Mouse (Mus musculus): ENCODE measurements around the gene Olfr12. TPM values are rescaled to one million over a fixed set of nuclear protein-coding genes. Genes with fewer than 3 reads are reported as not detected.
A peak's percentile ranks its signal among the peaks of the same experiment; 100 is the strongest.

Olfr12 gene
- polyA plus RNA-seq, 1 experiment from 2014 or later = not detected

- ATAC-seq (ENCODE audit: low read depth) (no peak), DNase-seq (no peak)
- Histone ChIP-seq H3K27ac (no peak overlapping the region), H3K36me3 (no peaks in the 10 kb centered on the region), H3K4me1 (replicated peaks) (no peaks in the 10 kb centered on the region), H3K27me3 (no peaks in the 10 kb centered on the region), H3K9ac (no peak overlapping the region), H3K4me3 (replicated peaks) (no peak overlapping the region), H3K9me3 (replicated peaks) (no peaks in the 10 kb centered on the region), H3K4me2 (no peak overlapping the region)
- 47% methylated on average over 4 of the region's 4 CpGs for WGBS (ENCODE audit: insufficient replicate concordance)
Observed at GRCm38 (mm10) chr1:92628227-92628626, 10.6 kb downstream of the Olfr12 start.

GRCm38 (mm10) chr1:92632196-92632595, 14.6 kb downstream of the Olfr12 start:
- Histone ChIP-seq H3K9ac (no peak overlapping the region), H3K9me3 (replicated peaks) (no peaks in the 10 kb centered on the region), H3K4me3 (replicated peaks) (no peak overlapping the region), H3K27me3 (no peaks in the 10 kb centered on the region), H3K27ac (no peak overlapping the region), H3K4me2 (no peak overlapping the region), H3K4me1 (replicated peaks) (no peaks in the 10 kb centered on the region), H3K36me3 (peaks cover 16% of the 10 kb centered on the region)
- WGBS (ENCODE audit: insufficient replicate concordance) = 64% methylated on average over 5 of the region's 5 CpGs
- ATAC-seq (ENCODE audit: low read depth) = no peak
- no peak for DNase-seq

- no peak overlapping the region for H3K9ac ChIP-seq
- no peaks in the 10 kb centered on the region for H3K27me3 ChIP-seq
- H3K9me3 ChIP-seq (replicated peaks) = no peaks in the 10 kb centered on the region
- no peak for DNase-seq
- no peaks in the 10 kb centered on the region for H3K4me1 ChIP-seq (replicated peaks)
- 54% methylated on average over 6 of the region's 6 CpGs for WGBS (ENCODE audit: insufficient replicate concordance)
- no peak for ATAC-seq (ENCODE audit: low read depth)
- no peak overlapping the region for H3K4me3 ChIP-seq (replicated peaks)
- H3K36me3 ChIP-seq = peaks cover 23% of the 10 kb centered on the region
- no peak overlapping the region for H3K27ac ChIP-seq
- H3K4me2 ChIP-seq = no peak overlapping the region
Observed at GRCm38 (mm10) chr1:92632948-92633347, 15.4 kb downstream of the Olfr12 start.

- Histone ChIP-seq H3K27ac (no peak overlapping the region), H3K9ac (no peak overlapping the region), H3K27me3 (no peaks in the 10 kb centered on the region), H3K4me2 (no peak overlapping the region), H3K36me3 (peaks cover 31% of the 10 kb centered on the region), H3K4me1 (replicated peaks) (no peaks in the 10 kb centered on the region), H3K9me3 (replicated peaks) (no peaks in the 10 kb centered on the region), H3K4me3 (replicated peaks) (no peak overlapping the region)
- ATAC-seq (ENCODE audit: low read depth) = no peak
- DNase-seq = no peak
- 66% methylated on average over 8 of the region's 8 CpGs for WGBS (ENCODE audit: insufficient replicate concordance)
Observed at GRCm38 (mm10) chr1:92633726-92634125, 16.1 kb downstream of the Olfr12 start.

- ATAC-seq (ENCODE audit: low read depth) (no peak), DNase-seq (no peak)
- Histone ChIP-seq H3K27me3 (no peaks in the 10 kb centered on the region), H3K36me3 (peaks cover 40% of the 10 kb centered on the region), H3K4me1 (replicated peaks) (no peaks in the 10 kb centered on the region; the same call in 1 of the 2 replicates), H3K4me2 (no peak overlapping the region), H3K9ac (no peak overlapping the region), H3K9me3 (replicated peaks) (no peaks in the 10 kb centered on the region), H3K4me3 (replicated peaks) (no peak overlapping the region), H3K27ac (no peak overlapping the region)
- 50% methylated on average over 1 of the region's 1 CpGs for WGBS (ENCODE audit: insufficient replicate concordance)
Observed at GRCm38 (mm10) chr1:92634569-92634968, 17.0 kb downstream of the Olfr12 start.

- 80% methylated on average over 4 of the region's 4 CpGs for WGBS (ENCODE audit: insufficient replicate concordance)
- H3K27me3 ChIP-seq = no peaks in the 10 kb centered on the region
- ATAC-seq (ENCODE audit: low read depth) (no peak), DNase-seq (no peak)
- peaks cover 40% of the 10 kb centered on the region for H3K36me3 ChIP-seq
- H3K9ac ChIP-seq = no peak overlapping the region
- H3K9me3 ChIP-seq (replicated peaks) = no peaks in the 10 kb centered on the region
- no peak overlapping the region for H3K27ac ChIP-seq
- H3K4me3 ChIP-seq (replicated peaks) = no peak overlapping the region
- H3K4me2 ChIP-seq = no peak overlapping the region
- peaks cover 4% of the 10 kb centered on the region for H3K4me1 ChIP-seq (replicated peaks)
Observed at GRCm38 (mm10) chr1:92634976-92635599, 17.5 kb downstream of the Olfr12 start.

- Histone ChIP-seq H3K9ac (no peak overlapping the region), H3K27me3 (no peaks in the 10 kb centered on the region), H3K27ac (no peak overlapping the region), H3K4me1 (replicated peaks) (peaks cover 13% of the 10 kb centered on the region), H3K4me3 (replicated peaks) (no peak overlapping the region), H3K36me3 (peaks cover 40% of the 10 kb centered on the region), H3K9me3 (replicated peaks) (no peaks in the 10 kb centered on the region), H3K4me2 (no peak overlapping the region)
- ATAC-seq (ENCODE audit: low read depth) (no peak), DNase-seq (no peak)
- WGBS (ENCODE audit: insufficient replicate concordance) = 68% methylated on average over 8 of the region's 8 CpGs
Observed at GRCm38 (mm10) chr1:92636015-92636414, 18.4 kb downstream of the Olfr12 start.

GRCm38 (mm10) chr1:92636676-92637075, 19.1 kb downstream of the Olfr12 start:
- ATAC-seq (ENCODE audit: low read depth) (no peak), DNase-seq (no peak)
- Histone ChIP-seq H3K9me3 (replicated peaks) (no peaks in the 10 kb centered on the region), H3K4me3 (replicated peaks) (no peak overlapping the region), H3K4me1 (replicated peaks) (peaks cover 16% of the 10 kb centered on the region), H3K27ac (no peak overlapping the region), H3K4me2 (no peak overlapping the region), H3K36me3 (peaks cover 40% of the 10 kb centered on the region), H3K27me3 (no peaks in the 10 kb centered on the region), H3K9ac (no peak overlapping the region)
- 84% methylated on average over 11 of the region's 11 CpGs for WGBS (ENCODE audit: insufficient replicate concordance)

- Histone ChIP-seq H3K27me3 (no peaks in the 10 kb centered on the region), H3K9me3 (replicated peaks) (no peaks in the 10 kb centered on the region), H3K36me3 (peaks cover 40% of the 10 kb centered on the region), H3K4me1 (replicated peaks) (peaks cover 21% of the 10 kb centered on the region), H3K4me3 (replicated peaks) (no peak overlapping the region), H3K4me2 (no peak overlapping the region), H3K9ac (no peak overlapping the region), H3K27ac (no peak overlapping the region)
- ATAC-seq (ENCODE audit: low read depth) (no peak), DNase-seq (no peak)
- WGBS (ENCODE audit: insufficient replicate concordance) = 81% methylated on average over 15 of the region's 15 CpGs
Observed at GRCm38 (mm10) chr1:92637501-92638172, 20.0 kb downstream of the Olfr12 start.

GRCm38 (mm10) chr1:92638181-92638580, 20.6 kb downstream of the Olfr12 start:
- Histone ChIP-seq H3K27me3 (no peaks in the 10 kb centered on the region), H3K4me2 (no peak overlapping the region), H3K4me3 (replicated peaks) (no peak overlapping the region), H3K4me1 (replicated peaks) (peaks cover 21% of the 10 kb centered on the region), H3K9ac (no peak overlapping the region), H3K36me3 (peaks cover 40% of the 10 kb centered on the region), H3K9me3 (replicated peaks) (no peaks in the 10 kb centered on the region), H3K27ac (no peak overlapping the region)
- ATAC-seq (ENCODE audit: low read depth) = no peak
- 76% methylated on average over 3 of the region's 3 CpGs for WGBS (ENCODE audit: insufficient replicate concordance)
- no peak for DNase-seq

- no peak for ATAC-seq (ENCODE audit: low read depth)
- no peak overlapping the region for H3K4me2 ChIP-seq
- no peaks in the 10 kb centered on the region for H3K9me3 ChIP-seq (replicated peaks)
- H3K36me3 ChIP-seq = peaks cover 40% of the 10 kb centered on the region
- no peak overlapping the region for H3K27ac ChIP-seq
- WGBS (ENCODE audit: insufficient replicate concordance) = 87% methylated on average over 4 of the region's 4 CpGs
- no peaks in the 10 kb centered on the region for H3K27me3 ChIP-seq
- no peak for DNase-seq
- peaks cover 26% of the 10 kb centered on the region for H3K4me1 ChIP-seq (replicated peaks)
- H3K4me3 ChIP-seq (replicated peaks) = no peak overlapping the region
- no peak overlapping the region for H3K9ac ChIP-seq
Observed at GRCm38 (mm10) chr1:92638736-92639135, 21.1 kb downstream of the Olfr12 start.

- no peak for ATAC-seq (ENCODE audit: low read depth)
- peaks cover 27% of the 10 kb centered on the region for H3K4me1 ChIP-seq (replicated peaks)
- H3K27me3 ChIP-seq = no peaks in the 10 kb centered on the region
- H3K27ac ChIP-seq = no peak overlapping the region
- H3K4me2 ChIP-seq = peak overlapping the region; percentile 75
- peaks cover 40% of the 10 kb centered on the region for H3K36me3 ChIP-seq
- no peak for DNase-seq
- peak overlapping the region; percentile 87 for H3K9ac ChIP-seq
- WGBS (ENCODE audit: insufficient replicate concordance) = 44% methylated on average over 6 of the region's 6 CpGs
- H3K4me3 ChIP-seq (replicated peaks) = peak overlapping the region; percentile 86
- H3K9me3 ChIP-seq (replicated peaks) = no peaks in the 10 kb centered on the region
Observed at GRCm38 (mm10) chr1:92640393-92640792, 22.8 kb downstream of the Olfr12 start.

Measured in liver, embryonic 13.5 days (tissue).